Comparison of ENCODE assay signal across 8 mouse cellular contexts in genomic region chr13:28651810-28652209, GRCm38 (mm10).
DNase-seq lines count a peak whose midpoint lies in the region; ATAC-seq and TF ChIP-seq lines count a peak whose summit lies in the region.

No protein-coding gene starts in this region.

- no peak for TF ChIP-seq EP300 in heart, adult 2 months (IDR thresholded peaks at IDR 0.05; ENCODE audit: insufficient read depth, low read depth, low read length)

- no peak for TF ChIP-seq POLR2A in heart, adult 2 months (IDR thresholded peaks at IDR 0.05; ENCODE audit: insufficient read depth, low read depth, low read length)

- H3K79me2 ChIP-seq in heart, adult 2 months (replicated peaks; ENCODE audit: control insufficient read depth, insufficient read depth, low read length): no peaks in the 10 kb centered on the region

- H3K4me1 ChIP-seq in heart, adult 2 months (ENCODE audit: control insufficient read depth, insufficient read depth, low read length): no peaks in the 10 kb centered on the region; the same call in none of the 2 replicates
- no peaks in the 10 kb centered on the region for H3K4me1 ChIP-seq in heart, embryonic 11.5 days (ENCODE audit: control insufficient read depth, insufficient read depth, low read length)
- no peaks in the 10 kb centered on the region for H3K4me1 ChIP-seq in hindbrain, postnatal 0 days (ENCODE audit: insufficient read depth, low read length)
- H3K4me1 ChIP-seq in midbrain, embryonic 15.5 days: no peaks in the 10 kb centered on the region

- no peaks in the 10 kb centered on the region for H3K27me3 ChIP-seq in heart, adult 2 months (ENCODE audit: control insufficient read depth, insufficient read depth, low read length)
- H3K27me3 ChIP-seq in heart, embryonic 11.5 days (ENCODE audit: control insufficient read depth, insufficient read depth, low read length): no peaks in the 10 kb centered on the region
- H3K27me3 ChIP-seq in hindbrain, postnatal 0 days (ENCODE audit: insufficient read depth, low read length): no peaks in the 10 kb centered on the region
- no peaks in the 10 kb centered on the region for H3K27me3 ChIP-seq in midbrain, embryonic 15.5 days (replicated peaks)

- peak; percentile 38 to 61 for DNase-seq in heart, adult 2 months
- peak; percentile 95 for DNase-seq in adipocyte (ENCODE audit: low spot score)
- DNase-seq in fat pad, adult 2 months (ENCODE audit: extremely low read depth, low read depth, low spot score): peak; percentile 68
- DNase-seq in hindbrain, postnatal 0 days (ENCODE audit: low spot score): peak; percentile 71
- DNase-seq in testis, postnatal 14 days (ENCODE audit: low spot score): no peak
- DNase-seq in thymus, postnatal 10 days (ENCODE audit: low spot score in 2 of 2): no peak

- no peaks in the 10 kb centered on the region for H3K9me3 ChIP-seq in heart, embryonic 11.5 days (replicated peaks; ENCODE audit: control insufficient read depth, low read length)
- no peaks in the 10 kb centered on the region for H3K9me3 ChIP-seq in hindbrain, postnatal 0 days (ENCODE audit: low read length)
- H3K9me3 ChIP-seq in midbrain, embryonic 15.5 days: no peaks in the 10 kb centered on the region

- no peak overlapping the region for H3K4me2 ChIP-seq in heart, embryonic 11.5 days
- H3K4me2 ChIP-seq in hindbrain, postnatal 0 days (ENCODE audit: low read depth, low read length): no peak overlapping the region
- no peak overlapping the region for H3K4me2 ChIP-seq in midbrain, embryonic 15.5 days

- H3K36me3 ChIP-seq in heart, adult 2 months (ENCODE audit: control insufficient read depth, insufficient read depth, low read length): no peaks in the 10 kb centered on the region; the same call in 1 of the 2 replicates
- no peaks in the 10 kb centered on the region for H3K36me3 ChIP-seq in heart, embryonic 11.5 days (ENCODE audit: control insufficient read depth, insufficient read depth, low read length)
- H3K36me3 ChIP-seq in hindbrain, postnatal 0 days (ENCODE audit: insufficient read depth, low read length): no peaks in the 10 kb centered on the region
- H3K36me3 ChIP-seq in midbrain, embryonic 15.5 days (replicated peaks): no peaks in the 10 kb centered on the region

- no peak for ATAC-seq in heart, embryonic 11.5 days (replicated peaks; ENCODE audit: insufficient number of reproducible peaks, low FRiP score, low TSS enrichment)
- peak; percentile 89 for ATAC-seq in hindbrain, postnatal 0 days
- peak; percentile 66; the same call in 1 of the 2 replicates for ATAC-seq in midbrain, embryonic 15.5 days (replicated peaks)

- no peak overlapping the region for H3K4me3 ChIP-seq in heart, adult 2 months
- no peak overlapping the region for H3K4me3 ChIP-seq in heart, embryonic 11.5 days (ENCODE audit: low read depth, low read length)
- H3K4me3 ChIP-seq in hindbrain, postnatal 0 days (ENCODE audit: low read length): no peak overlapping the region
- no peak overlapping the region for H3K4me3 ChIP-seq in midbrain, embryonic 15.5 days

- 79% methylated on average over 2 of the region's 2 CpGs for WGBS in heart, adult 2 months
- WGBS in heart, embryonic 11.5 days (ENCODE audit: insufficient replicate concordance): 88% methylated on average over 2 of the region's 2 CpGs
- WGBS in hindbrain, postnatal 0 days: 57% methylated on average over 2 of the region's 2 CpGs
- WGBS in midbrain, embryonic 15.5 days: 85% methylated on average over 2 of the region's 2 CpGs

- intact Hi-C loops in heart, adult 2 months (cut with DNase I): no loop called here

- H3K9ac ChIP-seq in heart, adult 2 months (ENCODE audit: low read depth, low read length): no peak overlapping the region
- no peak overlapping the region for H3K9ac ChIP-seq in heart, embryonic 11.5 days (ENCODE audit: low read depth, low read length)
- no peak overlapping the region for H3K9ac ChIP-seq in hindbrain, postnatal 0 days (replicated peaks; ENCODE audit: low read length)
- H3K9ac ChIP-seq in midbrain, embryonic 15.5 days: no peak overlapping the region

- H3K27ac ChIP-seq in heart, adult 2 months: no peak overlapping the region
- no peak overlapping the region for H3K27ac ChIP-seq in heart, embryonic 11.5 days (ENCODE audit: low read depth, low read length)
- no peak overlapping the region for H3K27ac ChIP-seq in hindbrain, postnatal 0 days
- no peak overlapping the region for H3K27ac ChIP-seq in midbrain, embryonic 15.5 days

- TF ChIP-seq CTCF in heart, adult 2 months (IDR thresholded peaks at IDR 0.05): no peak
- no peak for TF ChIP-seq CTCF in hindbrain, postnatal 0 days (IDR thresholded peaks at IDR 0.05; ENCODE audit: low read depth)

Comparison
In these comparisons a context has a peak if more than half of its experiments do, and no peak if none do; other contexts are left out.
1. DNase-seq: peak in heart, adult 2 months (2 of 2), adipocyte (single experiment), fat pad, adult 2 months (single experiment) and hindbrain, postnatal 0 days (single experiment); none in testis, postnatal 14 days (single experiment) and thymus, postnatal 10 days (0 of 2).